Mouse (Mus musculus) embryonic facial prominence, embryonic 11.5 days (tissue): ENCODE measurements around the gene Hspg2. TPM values are rescaled to one million over a fixed set of nuclear protein-coding genes. Genes with fewer than 3 reads are reported as not detected.

Experiments
- microRNA-seq: library from miRNA; unstranded; fragments of <30 nt; microRNA quantifications from one replicate; pipeline ENCODE4, GENCODE M21; 2016; ENCODE audit warnings: borderline number of aligned reads
- polyA plus RNA-seq: library from polyadenylated mRNA; unstranded; fragments of >200 nt; fragmentation: Nextera tagmentation; extraction: Ambion mirVana; gene quantifications from 2 replicates; pipeline ENCODE4 v1.2.1, GENCODE M21; 2014

The Hspg2 gene
- polyA plus RNA-seq, 1 experiment from 2014 or later: 14.4 TPM

Small RNA genes within 50 kb of the gene (microRNA-seq; reads per million reads assigned to microRNA genes)
- 2.8 reads per million for gene Mir7018

Other genes starting within 250 kb of the Hspg2 start
- gene Wnt4, start 191.3 kb upstream of the Hspg2 start, polyA plus RNA-seq: 3.3 and 4.3 TPM in 2 replicates
- 772 and 781 TPM in 2 replicates for gene Cdc42, start 111.0 kb upstream of the Hspg2 start, polyA plus RNA-seq
- not detected in 2 replicates for gene Cela3a, start 59.0 kb upstream of the Hspg2 start, polyA plus RNA-seq
- not detected in 2 replicates for gene Cela3b, start 38.2 kb upstream of the Hspg2 start, polyA plus RNA-seq
- gene 1700013G24Rik, start 15.5 kb upstream of the Hspg2 start, polyA plus RNA-seq: not detected in 2 replicates
- gene Ldlrad2, start 105.8 kb downstream of the Hspg2 start, polyA plus RNA-seq: not detected in 2 replicates
- 76.7 and 84.0 TPM in 2 replicates for gene Usp48, start 125.0 kb downstream of the Hspg2 start, polyA plus RNA-seq
- 5.7 and 6.9 TPM in 2 replicates for gene Rap1gap, start 196.0 kb downstream of the Hspg2 start, polyA plus RNA-seq